Mouse (Mus musculus) left cerebral cortex, adult 18-20 months (tissue): ENCODE data around the gene Bmpr1b. TPM values are rescaled to one million over a fixed set of nuclear protein-coding genes. Genes with fewer than 3 reads are reported as not detected.

ENCODE experiments used
- DNase-seq, 2 experiments: peaks; one replicate each; pipeline ENCODE4 v3.0.0; 2021 to 2022; ENCODE audit warnings: low spot score in 2 of 2, mixed read lengths in 1 of 2
- total RNA-seq, 2 experiments: library from RNA; stranded (reverse); gene quantifications; 2 replicates each; pipeline ENCODE4 v1.2.3; 2021

The Bmpr1b gene
- total RNA-seq, 2 experiments from 2014 or later: 18.6 to 21.6 TPM

DNA sequence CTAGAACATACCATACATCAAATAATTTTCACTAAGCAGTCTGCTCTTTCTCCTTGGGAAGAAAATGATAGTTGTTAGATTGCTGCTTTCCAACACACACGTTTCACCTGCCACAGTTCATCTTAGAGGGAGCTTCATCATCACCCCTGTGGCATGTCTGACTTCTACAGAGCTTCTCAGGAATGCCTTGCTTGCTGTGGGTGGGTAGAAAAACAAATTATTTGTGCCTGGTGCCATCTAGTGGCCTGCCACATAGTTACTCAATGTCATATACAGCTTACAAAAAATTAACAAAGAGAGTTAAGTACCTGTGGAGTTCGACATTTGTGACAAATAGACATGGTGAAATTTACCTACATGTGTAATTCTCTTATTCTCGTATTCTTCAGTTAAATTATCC, 338.1 kb downstream of the Bmpr1b start:
- DNase-seq: peak; percentile 74 to 76

DNA sequence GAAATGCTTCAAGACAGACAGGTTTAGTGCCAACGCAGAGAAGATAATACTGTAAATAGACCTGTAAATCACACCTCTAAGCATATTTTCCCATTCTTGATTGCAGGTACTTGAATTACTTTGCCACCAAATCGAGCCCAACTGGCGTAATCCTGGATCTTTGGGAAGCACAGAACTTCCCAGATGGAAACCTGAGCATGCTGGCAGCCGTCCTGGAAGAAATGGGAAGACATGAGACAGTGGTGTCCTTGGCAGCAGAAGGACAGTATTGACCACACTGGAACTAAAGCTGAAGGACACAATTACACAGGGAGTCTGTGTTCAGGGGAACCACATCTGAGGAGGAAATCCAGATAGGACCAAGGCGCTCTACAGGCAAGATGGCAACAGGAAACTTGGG, 340.9 kb downstream of the Bmpr1b start:
- no peak for DNase-seq

DNA sequence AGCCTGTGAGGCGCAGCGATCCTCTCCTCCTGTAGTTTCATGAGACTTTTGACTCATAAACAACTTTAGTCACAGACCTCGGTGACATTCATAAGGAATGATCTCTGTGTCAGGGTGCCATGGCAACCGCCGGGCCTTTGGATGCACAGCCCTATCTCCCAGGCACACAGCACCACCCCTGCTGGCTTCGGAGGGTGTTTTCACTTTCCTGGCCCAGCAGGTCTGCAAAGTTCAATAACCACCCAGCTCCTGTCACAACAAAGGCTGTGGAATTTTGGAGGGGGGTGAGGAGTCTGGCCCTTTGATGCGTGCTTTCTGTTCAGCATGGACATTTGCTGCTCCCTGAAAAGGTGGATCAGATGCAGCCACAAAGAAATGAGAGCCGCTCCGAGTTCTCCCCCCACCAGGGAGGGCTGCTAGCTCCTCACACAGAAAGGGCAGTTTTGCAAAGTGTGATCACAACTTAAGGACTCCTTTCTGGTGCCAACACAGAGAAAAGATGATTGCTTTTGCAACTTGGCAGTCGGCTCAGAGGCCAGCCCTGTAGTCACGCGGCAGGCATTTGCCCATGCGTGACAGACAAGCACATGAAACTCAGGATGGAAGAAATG, 349.8 kb downstream of the Bmpr1b start:
- peak; percentile 15 to 34 for DNase-seq

DNA sequence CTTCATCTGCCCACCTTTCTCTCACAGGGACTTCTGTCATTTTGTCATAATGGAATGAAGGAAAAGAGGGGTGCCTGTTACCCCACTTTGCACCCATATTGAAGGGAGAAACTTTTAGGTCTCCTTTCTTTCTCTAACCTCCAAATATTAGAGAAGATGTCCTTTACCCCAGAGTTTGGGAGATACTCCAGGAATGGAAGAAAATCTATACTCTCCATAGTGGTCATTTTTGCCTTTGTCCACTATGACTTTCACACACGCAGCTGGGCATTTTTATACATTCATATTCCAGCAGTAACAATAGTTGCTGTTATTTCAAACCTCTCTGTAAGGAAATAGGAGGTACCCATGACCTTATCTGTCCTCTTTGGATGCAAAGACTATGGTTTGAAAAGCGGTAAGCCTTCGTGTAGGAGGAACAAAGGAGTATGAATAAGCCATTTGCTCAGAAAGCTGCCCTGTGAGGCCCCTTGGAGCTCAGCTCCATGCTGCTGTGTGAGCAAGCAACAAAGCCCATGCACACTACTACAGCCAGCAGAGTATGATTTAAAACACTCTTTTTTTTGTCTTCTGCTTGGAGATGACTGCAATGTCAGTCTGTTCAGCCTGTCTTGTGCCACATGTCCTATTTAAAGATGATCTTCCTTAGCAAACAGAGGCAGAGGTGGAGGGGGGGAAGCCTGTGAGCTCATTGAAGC, 350.5 kb downstream of the Bmpr1b start:
- no peak for DNase-seq

DNA sequence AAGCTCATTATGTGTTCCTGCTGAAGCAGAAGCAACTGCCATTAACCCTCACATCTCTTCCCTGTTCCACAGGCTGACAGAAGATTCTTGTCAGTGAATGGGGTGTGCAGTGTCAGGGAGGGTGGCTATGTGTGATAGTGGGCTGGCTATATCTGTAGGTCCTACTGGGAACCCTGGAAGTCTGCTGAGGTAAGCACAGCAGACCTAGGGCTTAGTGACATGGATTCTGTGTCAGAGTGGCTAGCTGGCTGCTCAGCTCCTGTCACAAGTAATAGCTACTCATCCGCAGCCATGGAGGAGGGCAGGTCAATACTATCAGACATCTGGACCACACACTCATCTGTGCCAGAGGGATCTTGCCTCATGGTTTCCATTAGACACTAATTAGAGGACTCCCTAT, 354.4 kb downstream of the Bmpr1b start:
- no peak for DNase-seq

DNA sequence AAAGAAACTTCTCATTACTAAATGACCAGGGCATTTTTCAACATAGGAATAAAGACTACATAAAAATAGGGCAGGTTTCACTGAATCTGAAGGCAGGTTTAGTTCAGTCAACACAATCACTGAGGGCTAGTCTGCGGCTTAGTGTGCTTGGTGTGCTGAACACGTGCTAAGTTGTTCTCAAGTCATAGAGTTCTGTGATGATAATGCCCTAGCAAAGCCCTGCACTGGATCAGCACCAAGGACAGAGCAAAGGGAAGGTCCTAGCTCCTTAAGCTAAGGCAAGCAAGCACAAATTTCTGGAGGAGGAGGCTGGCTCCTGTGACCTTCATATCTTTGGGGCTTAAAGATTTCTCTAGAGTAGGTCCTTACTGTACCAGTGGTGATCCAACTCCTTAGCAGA, 357.9 kb downstream of the Bmpr1b start:
- DNase-seq: no peak

DNA sequence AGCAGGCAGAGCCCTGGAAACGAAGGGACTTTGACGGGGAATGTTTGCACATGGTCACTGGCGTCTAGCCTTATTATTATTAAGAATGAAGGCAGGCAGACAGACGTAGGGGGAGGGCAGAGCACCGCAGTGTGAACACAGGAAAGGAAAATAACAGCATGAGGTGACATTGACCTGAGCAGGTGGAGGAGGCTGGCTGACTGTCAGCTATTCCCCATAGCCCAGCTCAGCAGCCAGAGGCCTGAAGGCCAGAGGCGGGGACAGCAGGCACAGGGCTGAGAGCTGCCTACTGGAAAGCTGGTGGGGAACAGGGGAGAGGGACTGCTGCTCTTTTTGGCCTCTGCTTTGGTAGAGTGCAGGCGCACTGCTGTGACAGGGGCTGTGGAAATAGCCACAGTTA, 358.3 kb downstream of the Bmpr1b start:
- DNase-seq: no peak

DNA sequence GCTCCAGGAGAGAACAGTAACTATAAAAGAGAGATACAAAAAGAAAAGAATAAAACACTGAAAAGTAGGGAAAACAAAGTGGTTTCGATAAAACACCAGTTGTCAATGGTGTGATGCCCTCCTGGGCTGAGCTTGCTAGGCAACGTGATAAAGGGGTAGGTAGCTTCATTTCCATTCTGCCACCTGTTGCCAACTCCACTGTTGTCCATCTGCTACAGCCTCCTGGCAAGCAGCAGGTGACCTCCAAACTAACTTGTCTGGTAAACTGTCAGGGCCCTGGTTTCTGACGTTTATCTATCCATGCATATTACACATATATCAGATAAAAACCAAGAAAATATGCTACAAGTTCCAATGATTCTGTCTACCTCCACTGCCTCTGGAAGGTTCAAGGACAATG, 359.6 kb downstream of the Bmpr1b start:
- no peak for DNase-seq

DNA sequence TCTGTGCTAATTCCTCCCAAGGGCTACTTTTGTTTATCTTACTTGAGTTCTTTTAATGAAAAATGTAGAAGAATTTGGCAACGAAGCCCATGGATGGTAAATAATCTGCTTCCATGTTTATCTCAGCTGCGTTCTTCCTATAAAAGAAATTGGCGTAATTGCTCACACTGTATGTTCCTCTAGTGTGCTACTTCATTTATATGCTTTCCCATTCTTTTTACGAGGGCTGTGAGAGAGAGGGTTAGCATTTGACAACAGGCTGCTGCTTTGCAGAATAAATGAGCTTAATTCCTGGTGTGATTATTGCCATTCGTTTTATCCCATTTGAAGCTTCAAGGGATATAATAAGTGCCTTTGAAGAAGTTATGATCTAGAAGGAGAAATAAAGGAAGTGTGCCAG, 365.1 kb downstream of the Bmpr1b start:
- DNase-seq: no peak

DNA sequence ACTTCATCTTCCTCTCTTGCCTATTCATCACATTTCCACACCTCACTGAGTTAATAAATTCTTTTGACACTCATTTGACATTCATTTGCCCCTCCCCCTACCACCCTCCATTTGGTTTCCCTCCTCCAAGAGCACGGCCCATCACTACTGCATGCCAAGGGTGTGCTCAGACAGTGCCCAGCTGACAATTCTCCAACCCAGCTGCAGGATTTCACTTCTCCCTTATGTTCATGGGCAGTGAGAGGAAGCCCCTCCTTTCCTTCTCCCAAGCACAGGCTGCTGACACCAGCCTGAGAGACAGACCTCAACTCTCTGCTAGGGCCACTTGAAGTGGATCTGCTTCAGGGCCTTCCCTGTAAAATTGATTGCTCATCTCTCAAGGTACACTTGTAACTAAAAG, 371.4 kb downstream of the Bmpr1b start:
- DNase-seq: no peak

DNA sequence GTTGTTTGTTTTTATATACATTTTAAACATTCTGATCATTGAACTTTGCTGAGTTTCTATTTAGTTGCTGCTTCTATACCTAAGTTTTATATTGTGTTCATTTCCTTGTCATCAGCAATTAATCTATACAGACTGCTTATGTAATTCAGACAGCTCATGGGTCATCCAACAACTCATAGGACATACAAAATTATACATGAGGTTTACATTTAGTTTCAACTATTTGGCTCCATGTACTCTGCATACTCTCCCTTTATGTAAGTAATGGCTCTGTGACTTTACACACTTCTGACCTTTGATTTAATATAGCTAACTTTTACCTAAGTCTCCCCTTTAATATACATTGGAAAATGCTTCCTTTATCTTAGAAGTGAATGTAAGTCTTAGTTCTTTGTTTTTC, 371.9 kb downstream of the Bmpr1b start:
- DNase-seq: no peak

DNA sequence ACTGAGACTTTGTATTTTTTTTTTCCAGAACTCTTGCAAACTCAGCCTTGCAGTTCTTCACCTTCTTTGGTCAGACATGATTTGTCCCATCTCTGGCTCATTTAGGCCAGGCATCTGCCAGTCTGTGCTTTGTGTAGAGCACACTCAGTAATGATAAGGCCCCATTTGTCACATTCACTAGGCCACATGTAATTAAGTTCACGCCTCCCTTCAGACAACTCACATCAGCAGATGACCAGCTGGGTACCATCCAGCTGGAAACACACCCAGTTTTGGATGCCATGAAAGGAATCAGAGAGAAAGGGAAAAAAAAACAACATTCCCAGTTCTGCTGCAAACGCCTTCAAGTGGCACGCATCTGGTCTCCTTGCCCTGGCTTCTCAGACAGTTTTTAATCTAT, 374.9 kb downstream of the Bmpr1b start:
- no peak for DNase-seq

DNA sequence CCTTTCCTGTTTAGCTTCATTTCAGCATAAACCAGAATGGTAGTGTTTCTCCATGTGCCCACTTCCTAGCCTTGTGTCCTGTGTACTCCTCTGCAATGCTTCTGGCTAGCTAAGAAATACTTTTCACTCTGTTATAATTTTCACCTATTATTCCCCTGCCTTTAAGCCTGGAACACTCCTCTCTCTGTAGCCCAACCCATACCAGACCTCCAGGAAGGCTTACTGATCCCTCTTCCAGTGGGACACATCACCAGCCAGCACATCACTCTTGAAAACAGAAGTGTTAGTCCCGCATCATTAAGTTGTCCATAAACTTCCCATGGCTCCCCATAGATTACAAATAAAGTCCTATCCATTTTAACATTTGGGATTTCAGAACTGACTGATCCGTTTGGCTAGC, 375.5 kb downstream of the Bmpr1b start:
- no peak for DNase-seq

DNA sequence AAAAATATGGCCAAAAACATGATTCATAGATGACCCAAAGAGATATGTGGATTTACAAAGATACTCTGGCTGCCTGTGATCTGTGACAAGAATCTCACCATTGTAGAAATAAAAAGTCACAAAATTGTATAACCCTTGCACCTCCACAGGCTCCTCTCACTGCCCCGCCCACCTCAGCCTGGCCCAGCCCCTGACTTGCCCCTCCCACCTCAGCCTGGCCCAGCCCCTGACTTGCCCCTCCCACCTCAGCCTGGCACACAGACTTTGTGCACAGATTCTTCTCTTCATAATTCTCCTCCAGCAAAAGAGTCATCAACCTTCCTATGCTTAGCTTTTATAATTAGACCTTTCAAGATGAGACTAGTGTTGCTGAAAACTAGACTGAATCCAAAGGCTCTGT, 377.1 kb downstream of the Bmpr1b start:
- no peak for DNase-seq

DNA sequence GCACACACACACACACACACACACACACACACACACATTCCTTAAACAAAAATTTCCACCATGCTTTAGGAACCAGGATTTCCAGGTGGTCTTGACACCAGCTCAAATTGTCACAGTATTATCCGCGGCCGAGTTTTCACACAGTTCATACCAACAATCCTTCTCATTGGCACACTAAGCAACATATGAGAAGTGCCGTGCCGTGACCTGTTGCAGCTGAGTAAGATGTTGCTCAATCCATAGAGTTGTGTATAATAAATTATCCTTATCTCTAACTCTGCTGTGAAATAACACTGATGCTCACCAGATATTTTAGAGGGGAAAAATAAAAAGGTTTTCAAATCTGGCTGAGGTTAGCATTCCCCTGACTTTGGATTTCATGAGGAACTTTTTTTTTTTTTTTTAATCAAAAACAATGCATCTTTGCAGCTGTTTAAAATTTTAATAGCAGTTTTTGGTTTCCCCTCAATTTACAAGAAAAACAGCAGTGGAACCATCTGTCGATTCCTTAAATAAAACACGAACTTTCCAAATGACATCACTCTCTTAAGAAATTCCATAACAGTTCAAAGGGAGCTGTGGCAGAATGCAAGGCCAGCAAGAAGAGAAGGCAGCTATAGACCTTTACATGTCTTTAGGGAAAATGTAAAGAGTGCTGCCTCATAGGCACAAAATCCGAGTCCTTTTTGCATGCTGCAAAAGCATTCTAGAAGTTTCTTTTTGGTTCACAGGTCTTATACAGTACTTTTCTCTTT, 378.0 kb downstream of the Bmpr1b start:
- DNase-seq: no peak

Other genes with a start within 250 kb of the Bmpr1b start
- gene Pdlim5, start 226.3 kb upstream of the Bmpr1b start, total RNA-seq: 10 to 100 TPM; 18.3 to 24.5 TPM